Mouse (Mus musculus): ENCODE results near the gene Olfr837.
"Not testable (repeated sequence)": the region's sequence is repeated elsewhere in the genome, so short reads cannot be mapped to it uniquely, and the experiment has no call there.

The Olfr837 gene

GRCm38 (mm10) chr9:19136017-19136416 is at the start of gene Olfr837:
Gene Olfr837, plus strand, starts transcription at chr9:19136317.
- DNase-seq (ENCODE audit: low spot score in 2 of 2): no peak

DNA sequence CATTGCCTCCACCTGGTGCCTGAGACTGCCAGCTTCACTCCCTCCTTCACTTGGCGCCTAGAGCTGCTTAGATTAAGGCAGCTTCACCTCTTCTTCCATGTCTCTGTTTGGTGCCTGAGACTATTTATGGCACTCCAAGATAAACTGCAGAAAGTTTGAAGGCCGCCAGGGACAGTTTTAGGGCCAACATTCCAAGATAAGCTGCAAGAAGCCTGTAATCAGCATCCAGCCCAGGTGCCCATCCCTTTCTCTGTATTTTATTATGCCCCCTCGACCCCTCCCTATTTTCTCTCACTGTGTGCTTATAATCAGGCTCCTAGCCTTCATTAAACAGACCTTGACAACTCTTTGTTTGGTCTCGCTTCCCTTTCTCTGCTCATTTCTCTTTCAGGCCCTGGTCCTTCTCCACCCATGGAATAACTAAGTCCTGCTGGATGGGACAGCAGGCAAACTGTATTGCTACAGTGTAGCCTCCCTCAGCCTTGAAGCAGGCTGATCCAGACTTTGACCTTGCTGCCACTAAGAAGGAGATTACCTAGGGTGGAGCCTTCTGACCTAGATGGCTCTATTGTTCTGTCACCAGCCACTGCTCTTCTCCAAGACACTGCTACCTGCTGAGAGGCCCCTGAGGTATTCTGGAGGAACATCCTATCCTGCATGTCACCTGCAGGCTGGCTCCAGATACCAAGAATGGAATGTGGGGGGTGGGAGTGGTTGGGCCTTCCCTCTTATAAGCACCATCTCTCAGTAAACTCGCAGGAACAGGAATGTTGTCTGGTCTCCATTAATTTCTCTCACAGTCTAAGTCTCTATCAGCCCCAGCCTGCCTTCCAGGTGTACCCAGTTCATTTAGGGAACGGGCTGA is 43.0 kb upstream of the Olfr837 start:
- not testable (repeated sequence) for DNase-seq (ENCODE audit: low spot score in 2 of 2)

GRCm38 (mm10) chr9:19097286-19097685 is 38.8 kb upstream of the Olfr837 start:
- no peak for DNase-seq (ENCODE audit: low spot score in 2 of 2)

GRCm38 (mm10) chr9:19120082-19120481 is 16.0 kb upstream of the Olfr837 start, which contains the start of gene Olfr836:
Gene Olfr836, plus strand, starts transcription at chr9:19120382.
- DNase-seq (ENCODE audit: low spot score in 2 of 2): no peak

GRCm38 (mm10) chr9:19177212-19177611 is 41.1 kb downstream of the Olfr837 start, which contains the start of gene Olfr839-ps1:
Gene Olfr839-ps1, minus strand, starts transcription at chr9:19177312.
- no peak for DNase-seq (ENCODE audit: low spot score in 2 of 2)

Data from urinary bladder, postnatal 36 days (tissue).